Mouse (Mus musculus): ENCODE measurements around the gene Fibp.

- TF ChIP-seq CTCF (IDR thresholded peaks at IDR 0.05; ENCODE audit: low read depth, low read length) (no peak), POLR2A (IDR thresholded peaks at IDR 0.05; ENCODE audit: insufficient read depth, low read length) (no peak), EP300 (IDR thresholded peaks at IDR 0.05; ENCODE audit: insufficient read depth, low read depth, low read length) (no peak)
These were observed 46.6 kb upstream of the Fibp start for GRCm38 (mm10) chr19:5413840-5414239.

Data from ES-Bruce4 (cell line).